Mouse (Mus musculus) large intestine, adult 2 months (tissue): ENCODE measurements around the gene Hps6. TPM values are rescaled to one million over a fixed set of nuclear protein-coding genes. Genes with fewer than 3 reads are reported as not detected.
A peak's percentile ranks its signal among the peaks of the same experiment; 100 is the strongest.
"Not testable (repeated sequence)": the region's sequence is repeated elsewhere in the genome, so short reads cannot be mapped to it uniquely, and the experiment has no call there.

Experiments used
- DNase-seq: peaks from one replicate; pipeline ENCODE4 v3.0.0-alpha.2; 2012; ENCODE audit warnings: low read depth, low spot score
- WGBS: fragments of 180-500 bp; shearing (Covaris S2); methylation state at CpG from one replicate; pipeline ENCODE4 v1.1.7; 2018; 5-methylcytosine and 5-hydroxymethylcytosine counted together
- polyA plus RNA-seq: library from polyadenylated mRNA; depleted of rRNA; stranded (reverse); fragments of >200 nt; gene quantifications from 2 replicates; pipeline ENCODE4 v1.2.3, GENCODE M21; 2012; rRNA removed

Gene Hps6
- polyA plus RNA-seq = 3.9 and 4.3 TPM in 2 replicates

DNA sequence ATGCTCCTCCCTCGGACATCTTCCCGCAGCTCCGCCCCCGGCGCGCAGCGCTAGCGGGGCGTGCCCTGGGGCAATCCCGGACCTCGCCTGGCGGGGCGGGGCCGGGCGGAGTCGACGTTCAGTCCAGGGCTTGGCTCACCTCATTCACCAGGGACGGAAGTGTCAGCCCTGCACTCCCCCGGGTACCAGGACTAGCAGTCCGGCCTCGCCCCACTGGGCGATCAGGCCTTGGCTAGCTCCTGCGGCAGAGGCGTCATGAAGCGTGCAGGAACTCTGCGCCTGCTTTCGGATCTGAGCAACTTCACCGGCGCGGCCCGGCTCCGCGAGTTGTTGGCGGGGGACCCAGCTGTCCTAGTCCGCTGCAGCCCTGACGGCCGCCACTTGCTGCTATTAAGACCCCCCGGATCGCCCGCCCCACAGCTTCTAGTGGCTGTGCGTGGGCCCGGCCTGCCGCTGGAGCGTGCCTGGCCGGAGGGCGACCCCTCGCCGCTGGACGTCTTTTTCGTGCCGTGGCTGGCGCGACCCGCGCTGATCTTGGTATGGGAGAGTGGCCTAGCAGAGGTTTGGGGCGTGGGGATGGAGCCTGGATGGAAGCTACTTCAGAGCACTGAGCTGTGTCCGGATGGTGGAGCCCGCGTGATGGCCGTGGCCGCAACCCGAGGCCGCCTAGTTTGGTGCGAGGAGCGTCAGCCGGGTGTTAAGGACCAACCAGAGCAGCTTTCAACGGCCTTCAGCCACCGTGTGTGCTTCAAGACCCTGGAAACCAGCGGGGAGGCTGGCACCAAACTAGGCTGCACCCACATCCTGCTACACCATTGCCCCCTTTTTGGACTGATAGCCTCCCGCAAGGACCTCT lies at the start of gene Hps6:
TSS of gene Hps6 (plus strand) at position 138 of the 856 bp plus-strand sequence.
- DNase-seq = peak; percentile 70
- 1% methylated on average over 68 of the region's 70 CpGs for WGBS

DNA sequence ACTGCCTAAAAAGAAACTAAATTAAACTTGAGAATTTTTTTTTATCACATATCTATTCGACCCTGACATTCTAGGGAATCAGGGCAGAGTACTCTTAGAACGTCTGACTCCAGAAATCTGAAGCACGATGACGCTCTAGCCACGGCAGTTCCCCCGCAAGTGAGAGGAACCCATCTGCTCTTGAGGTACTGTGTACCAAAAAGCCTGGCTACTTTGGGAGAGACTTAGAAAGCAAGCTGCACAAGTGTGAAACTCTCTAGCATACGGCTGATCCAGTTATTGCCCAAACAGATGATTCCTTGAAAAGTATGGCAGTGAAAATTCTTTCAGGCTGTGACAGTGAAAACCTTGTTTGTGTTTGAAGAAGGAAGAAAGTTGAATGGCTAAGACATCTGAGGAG lies 46.6 kb upstream of the Hps6 start:
- no peak for DNase-seq
- WGBS = 90% methylated on average over 7 of the region's 7 CpGs

GRCm38 (mm10) chr19:45960770-45961169 lies 42.5 kb upstream of the Hps6 start:
- 61% methylated on average over 5 of the region's 5 CpGs for WGBS
- no peak for DNase-seq

DNA sequence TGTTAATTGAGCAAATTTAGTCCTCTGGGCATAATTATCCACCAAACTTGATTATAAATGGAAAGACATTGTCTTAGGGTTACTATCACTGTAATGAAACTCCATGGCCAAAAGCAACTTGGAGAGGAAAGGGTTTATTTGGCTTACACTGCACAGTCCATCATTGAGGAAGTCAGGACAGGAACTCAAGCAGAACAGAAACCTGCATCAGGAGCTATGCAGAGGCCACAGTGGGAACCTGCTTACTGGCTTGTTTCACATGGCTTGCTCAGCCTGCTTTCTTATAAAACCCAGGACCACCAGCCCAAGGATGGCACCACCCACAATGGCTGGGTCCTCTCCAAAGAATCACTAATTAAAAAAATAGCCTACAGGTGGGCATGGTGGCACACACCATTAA lies 18.9 kb upstream of the Hps6 start:
- DNase-seq = no peak

DNA sequence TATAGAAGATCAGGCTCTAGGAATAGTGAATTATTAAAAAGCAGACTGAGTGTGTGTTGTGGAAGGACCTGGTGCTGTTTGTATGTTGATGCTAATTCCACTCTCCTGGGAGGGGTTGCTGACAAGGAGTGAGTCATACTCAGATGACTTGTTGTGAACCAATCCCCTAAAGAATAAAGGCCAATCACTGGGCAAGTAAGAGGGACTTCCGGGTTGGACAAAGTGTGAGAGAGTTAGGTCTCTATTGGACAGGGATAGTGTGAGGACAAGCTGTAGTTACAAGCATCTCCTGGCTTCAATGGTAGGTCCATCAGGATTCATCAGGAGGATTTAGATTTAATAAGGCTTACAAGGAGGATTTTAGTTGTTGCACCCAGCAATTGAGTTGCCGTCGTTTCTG lies 15.1 kb upstream of the Hps6 start:
- DNase-seq = no peak
- 87% methylated on average over 3 of the region's 3 CpGs for WGBS

DNA sequence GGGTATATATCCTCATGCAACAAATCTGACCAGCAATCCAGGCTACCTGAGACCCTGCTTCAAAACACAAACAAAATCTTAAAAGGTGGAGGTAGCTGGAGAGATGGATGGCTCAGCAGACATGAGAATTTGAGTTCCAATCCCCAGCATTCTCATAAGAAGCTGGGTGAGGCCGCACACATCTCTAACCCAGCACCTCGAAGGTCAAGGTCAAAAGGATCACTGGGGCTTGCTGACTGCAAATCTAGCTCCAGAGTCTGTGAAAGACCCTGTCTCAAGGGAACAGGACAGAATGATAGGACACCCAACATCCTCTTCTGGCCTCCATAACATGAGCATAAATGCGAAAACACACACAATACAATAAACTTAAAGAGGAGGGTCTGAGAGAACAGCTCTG lies 12.1 kb upstream of the Hps6 start:
- 90% methylated on average over 3 of the region's 3 CpGs for WGBS

DNA sequence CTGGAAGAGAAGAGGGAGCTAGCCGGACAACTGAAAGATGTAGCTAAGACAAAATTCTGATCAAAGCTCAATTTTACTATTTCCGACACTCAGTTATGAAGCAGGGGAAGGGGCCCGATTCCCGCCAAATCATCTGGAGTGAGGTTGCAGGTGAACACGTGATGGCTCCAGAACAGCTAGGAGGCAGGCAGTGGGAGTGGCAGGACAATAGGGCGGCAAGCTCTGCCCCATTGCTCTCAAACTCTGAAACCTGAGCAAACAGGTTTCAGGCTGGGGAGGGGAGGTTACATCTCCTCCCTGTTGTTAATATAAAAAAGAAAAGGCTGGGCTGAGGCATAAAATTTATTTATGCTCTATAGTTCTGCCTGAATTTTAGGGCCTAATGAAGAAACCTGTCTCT lies 9.9 kb upstream of the Hps6 start:
- WGBS = 40% methylated on average over 6 of the region's 6 CpGs

More for the DNA sequence above, 12.1 kb upstream of the Hps6 start:
- DNase-seq = no peak

GRCm38 (mm10) chr19:45993981-45994737 lies 9.1 kb upstream of the Hps6 start:
- WGBS = 79% methylated on average over 13 of the region's 13 CpGs
- DNase-seq = no peak

More for the DNA sequence above, 9.9 kb upstream of the Hps6 start:
- DNase-seq = not testable (repeated sequence)

GRCm38 (mm10) chr19:45997365-45997764 lies 5.9 kb upstream of the Hps6 start:
- no peak for DNase-seq
- 41% methylated on average over 5 of the region's 5 CpGs for WGBS

- under 1% methylated on average over 73 of the region's 76 CpGs for WGBS
- peak; percentile 98 for DNase-seq
Observed at GRCm38 (mm10) chr19:45997785-45998693, 5.3 kb upstream of the Hps6 start, which contains the start of gene Armh3. TSS of gene Armh3 (minus strand) at chr19:45998488.

DNA sequence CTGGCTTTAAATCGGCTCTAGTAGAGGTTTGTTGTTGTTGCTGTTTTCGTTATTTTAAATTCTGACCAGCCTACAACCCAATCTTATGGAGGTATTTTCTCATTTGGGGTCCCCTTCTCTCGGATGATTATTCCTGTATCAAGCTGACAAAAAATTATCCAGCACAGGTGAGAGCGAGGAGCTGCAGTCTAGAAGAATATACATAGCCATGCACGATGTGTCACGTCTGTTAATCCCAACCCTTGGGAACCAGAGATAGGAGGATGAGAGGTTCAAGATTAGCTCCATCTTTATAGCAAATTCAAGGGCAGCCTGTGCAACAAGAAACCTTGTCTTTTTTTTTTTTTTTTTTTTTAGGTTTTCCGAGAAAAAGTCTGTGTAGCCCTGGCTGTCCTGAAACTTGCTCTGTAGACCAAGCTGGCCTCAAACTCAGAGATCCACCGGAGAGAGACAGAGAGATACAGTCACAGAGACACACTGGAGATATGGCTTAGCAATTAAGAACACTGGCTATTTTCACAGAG lies 4.6 kb upstream of the Hps6 start:
- 5% methylated on average over 8 of the region's 8 CpGs for WGBS
- DNase-seq = no peak

GRCm38 (mm10) chr19:45999378-45999777 lies 3.9 kb upstream of the Hps6 start:
- DNase-seq = no peak
- 83% methylated on average over 1 of the region's 1 CpGs for WGBS

GRCm38 (mm10) chr19:46002279-46002678 lies 1.0 kb upstream of the Hps6 start:
- WGBS = 73% methylated on average over 9 of the region's 9 CpGs
- DNase-seq = no peak

DNA sequence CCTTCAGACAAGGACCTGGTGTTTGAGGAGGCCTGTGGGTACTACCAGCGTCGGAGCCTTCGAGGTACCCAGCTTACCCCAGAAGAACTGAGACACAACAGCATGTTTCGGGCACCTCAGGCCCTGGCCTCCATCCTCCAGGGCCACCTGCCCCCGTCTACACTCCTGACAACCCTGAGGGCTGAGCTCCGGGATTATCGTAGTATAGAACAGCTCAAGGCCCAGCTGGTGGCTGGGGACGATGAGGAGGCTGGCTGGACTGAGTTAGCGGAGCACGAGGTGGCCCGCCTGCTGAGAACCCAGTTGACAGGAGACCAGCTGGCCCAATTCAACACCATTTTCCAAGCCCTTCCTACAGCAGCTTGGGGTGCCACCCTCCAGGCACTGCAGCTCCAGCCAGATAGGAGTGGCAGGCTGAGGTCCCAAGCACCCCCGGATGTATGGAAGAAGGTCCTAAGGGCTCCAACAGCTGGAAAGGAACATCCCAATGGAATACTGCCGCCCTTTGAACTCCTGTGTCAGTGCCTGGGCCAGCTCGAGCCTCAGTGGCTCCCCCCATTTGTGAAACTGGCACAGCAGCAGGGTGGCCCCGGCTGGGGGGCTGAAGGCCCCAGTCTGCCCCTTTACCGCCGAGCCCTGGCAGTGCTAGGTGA lies 1.6 kb downstream of the Hps6 start:
- 92% methylated on average over 17 of the region's 17 CpGs for WGBS
- no peak for DNase-seq

DNA sequence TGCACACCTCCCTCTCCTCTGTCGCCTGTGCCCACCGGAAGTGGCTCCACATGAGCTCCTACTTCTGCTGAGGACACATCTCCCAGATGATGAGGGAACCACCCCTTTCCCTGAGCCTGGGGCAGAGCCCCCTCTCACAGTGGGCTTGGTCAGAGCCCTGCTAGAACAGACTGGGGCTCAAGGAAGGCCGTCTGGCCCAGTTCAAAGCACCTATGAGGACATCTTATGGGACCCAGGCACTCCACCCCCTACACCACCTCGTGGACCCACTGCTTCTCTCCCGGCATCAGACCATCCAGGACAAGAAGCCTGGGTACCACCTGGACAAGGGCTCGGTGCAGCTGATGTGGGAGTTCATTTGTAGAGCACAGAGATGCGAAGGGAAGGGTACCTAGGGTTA lies 2.4 kb downstream of the Hps6 start:
- WGBS = 84% methylated on average over 7 of the region's 7 CpGs
- no peak for DNase-seq

GRCm38 (mm10) chr19:46014572-46015178 lies 11.4 kb downstream of the Hps6 start:
- peak; percentile 92 for DNase-seq
- 27% methylated on average over 12 of the region's 12 CpGs for WGBS

- WGBS = 83% methylated on average over 2 of the region's 2 CpGs
- DNase-seq = no peak
Observed at GRCm38 (mm10) chr19:46016023-46016422, 12.7 kb downstream of the Hps6 start.

DNA sequence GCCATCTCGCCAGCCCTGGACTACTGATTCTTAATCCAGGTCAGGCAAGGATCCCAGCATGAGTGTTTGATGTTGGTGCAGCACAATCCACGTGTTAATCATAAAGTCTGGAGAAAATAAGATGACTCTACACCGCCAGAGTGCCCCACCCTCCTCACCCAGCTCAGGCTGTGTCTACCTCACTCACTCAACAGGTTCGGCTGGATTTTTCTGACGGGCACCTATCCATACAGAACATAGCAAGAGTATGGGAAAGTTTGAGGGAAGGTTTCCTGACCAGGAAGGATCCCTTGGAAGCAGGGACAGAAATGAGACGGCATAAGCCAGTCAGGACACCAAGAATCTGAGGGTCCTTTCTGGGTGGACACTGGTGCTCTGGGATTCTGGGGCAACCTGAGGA lies 21.7 kb downstream of the Hps6 start:
- peak; percentile 90 for DNase-seq
- 27% methylated on average over 6 of the region's 6 CpGs for WGBS

DNA sequence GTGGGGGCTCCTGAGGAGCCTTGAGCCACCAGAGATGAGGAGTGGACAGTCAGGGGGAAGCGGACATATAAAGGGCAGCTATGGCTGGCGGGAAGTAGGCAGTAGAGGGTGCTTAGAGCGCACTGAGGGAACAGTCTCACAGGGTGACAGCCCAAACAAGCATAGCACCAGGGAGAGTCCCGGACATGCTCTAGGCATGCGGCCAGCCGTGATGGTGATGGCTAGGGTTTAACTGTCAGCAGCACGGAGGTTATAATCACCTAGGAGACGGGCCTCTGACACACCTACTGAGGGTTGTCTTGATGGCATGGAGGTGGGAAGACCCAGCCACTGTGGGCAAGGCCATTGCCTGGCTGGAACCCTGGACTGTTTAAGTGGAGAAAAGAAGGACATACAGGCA lies 23.3 kb downstream of the Hps6 start:
- WGBS = 18% methylated on average over 8 of the region's 8 CpGs
- no peak for DNase-seq
